Comparison of ENCODE assay signal across 8 mouse cellular contexts in the genomic region with DNA sequence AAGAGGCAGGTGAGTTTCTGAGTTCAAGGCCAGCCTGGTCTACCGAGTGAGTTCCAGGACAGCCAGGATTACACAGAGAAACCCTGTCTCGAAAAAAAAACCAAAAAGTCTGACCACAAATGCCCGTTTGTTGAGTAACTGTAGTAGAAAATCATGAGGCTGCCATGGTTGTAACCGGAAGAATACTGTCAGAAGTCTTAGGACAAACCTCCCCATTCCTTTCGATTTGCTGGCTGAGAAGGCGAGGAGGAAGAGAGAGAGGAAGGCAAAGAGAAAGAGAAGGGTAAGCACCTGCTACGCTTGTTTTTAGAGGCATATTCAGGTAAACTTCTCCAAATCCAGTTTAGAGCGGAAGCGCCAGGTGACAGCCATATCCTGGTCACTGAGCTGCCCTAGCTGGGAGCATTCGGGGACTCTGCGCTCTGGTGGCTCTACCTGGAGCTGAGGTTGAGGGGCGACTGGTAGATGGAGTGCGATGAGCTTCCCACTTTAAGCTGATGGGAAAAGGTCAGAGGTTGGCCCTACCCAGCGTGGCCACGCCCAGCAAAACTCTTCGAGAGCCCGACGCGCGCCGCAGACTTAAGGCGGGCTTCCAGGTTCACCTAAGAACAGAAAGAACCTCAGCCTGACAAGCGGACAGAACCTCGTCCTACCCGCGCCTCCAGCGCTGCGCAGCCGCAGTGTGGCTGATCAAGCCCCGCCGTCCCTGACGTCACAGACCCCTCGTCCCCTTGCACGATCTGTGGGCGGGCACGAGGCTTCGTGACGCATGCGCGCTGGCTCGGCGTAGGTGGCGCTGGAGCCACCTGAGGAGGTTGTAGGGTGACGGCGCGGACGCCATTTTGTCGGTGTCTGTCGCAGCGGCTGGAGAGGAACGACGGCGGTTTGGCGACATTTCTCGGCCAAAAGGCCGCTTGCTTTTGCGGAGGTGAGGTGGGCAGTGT. TPM values are rescaled to one million over a fixed set of nuclear protein-coding genes. Genes with fewer than 3 reads are reported as not detected.
A peak's percentile ranks its signal among the peaks of the same experiment; 100 is the strongest.
DNase-seq lines count a peak whose midpoint lies in the region; ATAC-seq and TF ChIP-seq lines count a peak whose summit lies in the region.

BC049762 (minus strand) TSS at position 705 of the 944 bp plus-strand sequence.

- H3K4me2 ChIP-seq in hindbrain, postnatal 0 days (ENCODE audit: low read depth, low read length): peak within 1 kb of the TSS; percentile 62

- peaks cover 16% of the 10 kb centered on the region; the same call in 1 of the 2 replicates for H3K4me1 ChIP-seq in hindbrain, postnatal 0 days (ENCODE audit: insufficient read depth, low read length)

- TF ChIP-seq CTCF in gastrocnemius, adult 2 months (IDR thresholded peaks at IDR 0.05): no peak
- peak; percentile 59 for TF ChIP-seq CTCF in hindbrain, postnatal 0 days (IDR thresholded peaks at IDR 0.05; ENCODE audit: low read depth)
- no peak for TF ChIP-seq CTCF in left cerebral cortex, adult 2 months (IDR thresholded peaks at IDR 0.05)

- WGBS in hindbrain, postnatal 0 days: 9% methylated on average over 57 of the region's 57 CpGs

- DNase-seq in ZHBTc4 (ENCODE audit: low read depth, low spot score): peak; percentile 100
- DNase-seq in gastrocnemius, adult 2 months: peak; percentile 100
- peak; percentile 100 for DNase-seq in hindbrain, postnatal 0 days (ENCODE audit: low spot score)
- DNase-seq in left cerebral cortex, adult 2 months (ENCODE audit: extremely low spot score in 1 of 2, low spot score in 2 of 2): peak; percentile 99 to 100
- DNase-seq in right cerebral cortex, adult 2 months (ENCODE audit: low spot score in 2 of 2): peak; percentile 99
- peak; percentile 99 for DNase-seq in urinary bladder, postnatal 14 days (ENCODE audit: low spot score)

- H3K27ac ChIP-seq in gastrocnemius, adult 2 months: peak within 1 kb of the TSS; percentile 100
- H3K27ac ChIP-seq in hindbrain, postnatal 0 days: peak within 1 kb of the TSS; percentile 99
- peak within 1 kb of the TSS; percentile 97 for H3K27ac ChIP-seq in left cerebral cortex, adult 2 months

- peak within 1 kb of the TSS; percentile 86 for H3K4me3 ChIP-seq in gastrocnemius, adult 2 months
- peak within 1 kb of the TSS; percentile 97 for H3K4me3 ChIP-seq in hindbrain, postnatal 0 days (ENCODE audit: low read length)
- H3K4me3 ChIP-seq in left cerebral cortex, adult 2 months: peak within 1 kb of the TSS; percentile 93

- no peaks in the 10 kb centered on the region for H3K27me3 ChIP-seq in hindbrain, postnatal 0 days (ENCODE audit: insufficient read depth, low read length)

- no peaks in the 10 kb centered on the region for H3K36me3 ChIP-seq in hindbrain, postnatal 0 days (ENCODE audit: insufficient read depth, low read length)

- H3K9me3 ChIP-seq in hindbrain, postnatal 0 days (ENCODE audit: low read length): no peaks in the 10 kb centered on the region

- H3K9ac ChIP-seq in hindbrain, postnatal 0 days (replicated peaks; ENCODE audit: low read length): peak within 1 kb of the TSS; percentile 99

- peak; percentile 89 for ATAC-seq in common myeloid progenitor, adult 5-6 weeks (replicated peaks; ENCODE audit: low read depth, poor library complexity, severe bottlenecking)
- ATAC-seq in hindbrain, postnatal 0 days: peak; percentile 99
- ATAC-seq in megakaryocyte, adult 5-6 weeks (ENCODE audit: poor library complexity, severe bottlenecking): peak; percentile 80

- intact Hi-C loops in gastrocnemius, adult 2 months (cut with DNase I): no loop called here
- intact Hi-C loops in left cerebral cortex, adult 2 months (cut with DNase I): loop anchor here (1.0 kb wide), 1 partner anchor 35 kb away; no protein-coding TSS in a partner anchor

RNA-seq across cellular contexts. Expression of gene BC049762, which starts in this region (rescaled TPM):
- not detected in 2 replicates for total RNA-seq in common myeloid progenitor, adult 5-6 weeks (2017)
- total RNA-seq in gastrocnemius, adult 2 months (2021): not detected
- total RNA-seq in hindbrain, postnatal 0 days (2014; rRNA removed): 0.29 TPM in 1 of 2 replicates, not detected in the other
- 0.39 and 0.40 TPM in 2 replicates for polyA plus RNA-seq in hindbrain, postnatal 0 days (2015; fragmentation: Nextera tagmentation; extraction: Ambion mirVana)
- total RNA-seq in left cerebral cortex, adult 2 months (2021): not detected
- total RNA-seq in megakaryocyte, adult 5-6 weeks (2015): not detected in 2 replicates
- total RNA-seq in megakaryocyte, adult 5-6 weeks (2017): not detected in 2 replicates

Comparison
In these comparisons a context has a peak if more than half of its experiments do, and no peak if none do; other contexts are left out.
1. Peak in every context shown above with its lines: DNase-seq, ATAC-seq, H3K4me3 ChIP-seq and H3K27ac ChIP-seq.
2. Peak in ATAC-seq in common myeloid progenitor, adult 5-6 weeks; RNA of the gene not detected or under 1 TPM.
3. Peak in DNase-seq, H3K4me3 ChIP-seq and H3K27ac ChIP-seq in gastrocnemius, adult 2 months; RNA of the gene not detected or under 1 TPM.
4. Peak in DNase-seq, ATAC-seq, H3K4me3 ChIP-seq, H3K27ac ChIP-seq, H3K9ac ChIP-seq and H3K4me2 ChIP-seq in hindbrain, postnatal 0 days; RNA of the gene not detected or under 1 TPM.
5. Peak in DNase-seq, H3K4me3 ChIP-seq and H3K27ac ChIP-seq in left cerebral cortex, adult 2 months; RNA of the gene not detected or under 1 TPM.
6. Peak in ATAC-seq in megakaryocyte, adult 5-6 weeks; RNA of the gene not detected or under 1 TPM.